Mouse (Mus musculus): ENCODE results near the gene Ren1.
"Not testable (repeated sequence)": the region's sequence is repeated elsewhere in the genome, so short reads cannot be mapped to it uniquely, and the experiment has no call there.

Ren1 gene

DNA sequence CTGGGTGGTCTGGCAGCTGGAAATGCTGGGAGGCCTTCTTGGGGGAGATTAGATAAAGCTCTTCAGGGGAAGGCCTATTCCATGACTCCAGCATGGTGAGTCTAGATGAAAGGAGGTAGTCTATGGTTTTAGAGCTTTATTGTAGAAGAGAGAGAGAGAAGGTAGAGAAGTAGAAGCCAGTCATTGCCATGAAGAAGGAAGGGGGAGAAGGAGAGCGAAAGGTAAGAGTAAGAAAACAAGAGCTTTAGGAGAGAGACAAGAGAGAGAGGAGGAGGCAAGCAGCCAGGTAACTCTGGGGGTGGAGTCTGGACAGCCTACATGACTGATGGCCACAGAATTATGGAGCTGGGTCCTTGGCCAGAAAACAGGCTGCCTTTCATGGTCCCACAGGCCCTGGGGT, at the start of gene Ren1:
Ren1 (plus strand) TSS at position 301 of the 400 bp plus-strand sequence.
- no peak for DNase-seq (ENCODE audit: low spot score in 2 of 2)

- DNase-seq (ENCODE audit: low spot score in 2 of 2): no peak
These were observed 47.8 kb upstream of the Ren1 start for GRCm38 (mm10) chr1:133302540-133302939.

- DNase-seq (ENCODE audit: low spot score in 2 of 2): peak; percentile 55 to 78
These were observed 43.5 kb upstream of the Ren1 start for GRCm38 (mm10) chr1:133306842-133307241.

DNA sequence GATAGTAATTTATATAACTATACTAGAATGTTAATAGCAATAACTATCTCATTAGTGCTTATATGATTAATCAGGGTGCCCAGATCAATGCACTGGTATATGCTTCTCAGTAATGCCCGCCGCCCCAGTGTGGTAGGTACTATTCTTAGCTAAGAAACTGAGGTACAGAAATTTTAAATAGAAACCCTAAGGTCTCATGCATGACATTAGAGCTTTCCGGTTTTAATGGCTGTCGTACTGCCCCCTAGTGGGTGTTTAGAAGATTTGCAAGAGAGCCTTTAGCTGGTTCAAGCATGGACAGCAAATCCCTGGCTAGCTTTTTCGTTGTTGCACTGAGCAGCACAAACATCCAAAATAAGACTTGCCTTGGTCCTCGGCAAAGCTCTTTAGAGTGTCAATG, 43.0 kb upstream of the Ren1 start:
- peak in 1 of 2 experiments; percentile 34 for DNase-seq (ENCODE audit: low spot score in 2 of 2)

GRCm38 (mm10) chr1:133309652-133310267, 40.5 kb upstream of the Ren1 start, which contains the start of gene Golt1a:
Gene Golt1a, plus strand, starts transcription at chr1:133309800.
- no peak for DNase-seq (ENCODE audit: low spot score in 2 of 2)

- no peak for DNase-seq (ENCODE audit: low spot score in 2 of 2)
These were observed 39.1 kb upstream of the Ren1 start for GRCm38 (mm10) chr1:133311240-133311639.

DNA sequence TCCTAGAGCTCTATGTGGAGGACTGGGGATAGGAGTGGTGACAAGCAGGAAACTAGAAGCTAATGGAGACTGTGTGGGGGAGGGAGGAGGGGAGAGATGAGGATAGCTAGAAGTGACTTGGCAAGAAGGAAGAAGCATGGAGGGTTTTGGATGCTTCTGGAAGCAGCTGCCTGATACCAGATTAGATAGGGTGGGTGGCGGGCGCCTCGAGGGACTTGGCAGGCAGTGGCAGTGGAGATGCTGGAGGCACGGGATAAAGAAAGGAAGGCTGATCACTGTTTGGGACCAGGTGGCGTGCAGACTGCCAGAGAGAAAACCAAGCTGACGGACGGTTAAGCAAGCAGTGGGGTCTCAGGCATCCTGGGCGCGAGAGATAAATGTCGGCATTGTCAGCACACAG, 38.4 kb upstream of the Ren1 start:
- peak in 1 of 2 experiments; percentile 34 for DNase-seq (ENCODE audit: low spot score in 2 of 2)

- peak; percentile 29 to 74 for DNase-seq (ENCODE audit: low spot score in 2 of 2)
These were observed 35.9 kb upstream of the Ren1 start for GRCm38 (mm10) chr1:133314364-133314763.

- no peak for DNase-seq (ENCODE audit: low spot score in 2 of 2)
These were observed 34.5 kb upstream of the Ren1 start for GRCm38 (mm10) chr1:133315775-133316174.

GRCm38 (mm10) chr1:133316577-133316976, 33.7 kb upstream of the Ren1 start:
- DNase-seq (ENCODE audit: low spot score in 2 of 2): no peak

DNA sequence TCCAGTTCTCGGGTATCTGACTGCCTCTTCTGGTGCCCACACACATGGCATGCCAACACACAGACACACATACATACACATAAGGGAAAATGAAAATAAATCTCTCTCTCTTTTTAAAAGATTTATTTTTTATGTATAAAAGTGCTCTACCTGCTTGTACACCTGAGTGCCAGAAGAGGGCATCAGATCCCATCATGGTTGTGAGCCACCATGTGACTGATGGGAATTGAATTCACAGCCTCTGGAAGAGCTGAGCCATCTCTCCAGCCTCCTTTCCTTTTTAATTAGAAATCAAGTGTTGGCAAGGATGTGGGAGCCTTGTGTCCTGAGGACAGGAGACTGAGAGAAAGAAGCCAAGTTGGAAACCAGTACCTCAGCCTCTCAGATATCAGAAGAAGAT, 33.2 kb upstream of the Ren1 start:
- DNase-seq (ENCODE audit: low spot score in 2 of 2): no peak

GRCm38 (mm10) chr1:133321267-133321925, 28.9 kb upstream of the Ren1 start, which contains the start of gene Kiss1:
Gene Kiss1, plus strand, starts transcription at chr1:133321875.
- no peak for DNase-seq (ENCODE audit: low spot score in 2 of 2)

DNA sequence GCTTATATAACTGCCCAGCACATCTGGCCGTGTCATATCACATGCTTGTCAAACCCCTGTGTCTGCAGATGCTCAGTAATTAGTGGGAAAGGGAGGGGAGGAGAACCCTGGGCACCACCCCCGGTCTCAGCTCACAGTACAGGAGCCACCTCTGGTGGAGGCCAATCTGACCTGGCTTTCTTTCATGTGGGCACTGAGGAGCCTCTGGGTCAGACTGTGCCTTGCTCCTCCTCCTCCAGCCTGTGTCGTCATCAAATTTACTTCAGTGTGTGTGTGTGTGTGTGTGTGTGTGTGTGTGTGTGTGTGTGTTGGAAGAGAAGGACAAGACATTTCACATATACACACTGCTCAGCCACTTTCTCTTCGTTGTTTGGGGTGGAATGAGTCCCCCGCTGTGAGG, 27.0 kb upstream of the Ren1 start:
- DNase-seq (ENCODE audit: low spot score in 2 of 2): no peak

- no peak for DNase-seq (ENCODE audit: low spot score in 2 of 2)
These were observed 24.4 kb upstream of the Ren1 start for GRCm38 (mm10) chr1:133325951-133326350.

GRCm38 (mm10) chr1:133327094-133327493, 23.2 kb upstream of the Ren1 start:
- no peak for DNase-seq (ENCODE audit: low spot score in 2 of 2)

DNA sequence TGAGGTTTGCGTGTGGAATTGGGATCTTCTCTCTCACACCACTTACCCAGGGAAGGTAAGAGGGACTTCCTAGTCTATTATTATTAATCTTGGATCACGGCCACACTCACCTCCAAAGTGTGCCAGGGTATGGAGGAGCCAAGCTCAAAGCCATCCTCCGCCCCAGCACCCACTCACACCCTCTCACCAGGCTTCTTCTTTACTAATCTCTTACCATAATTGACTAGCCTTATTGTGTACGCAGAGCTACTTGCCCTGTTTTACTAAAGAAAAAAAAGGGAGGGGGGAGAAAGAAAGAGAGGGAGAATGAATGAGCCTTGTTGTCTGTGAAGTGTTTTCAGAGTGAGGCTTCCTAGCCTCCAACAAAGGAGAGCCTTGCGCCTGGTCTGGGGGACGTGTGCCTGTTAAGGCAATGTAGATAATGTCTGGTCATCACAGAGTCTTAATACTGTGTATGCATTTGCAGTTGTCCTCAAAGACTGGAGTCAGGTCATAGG, 22.0 kb upstream of the Ren1 start:
- DNase-seq (ENCODE audit: low spot score in 2 of 2): no peak

DNA sequence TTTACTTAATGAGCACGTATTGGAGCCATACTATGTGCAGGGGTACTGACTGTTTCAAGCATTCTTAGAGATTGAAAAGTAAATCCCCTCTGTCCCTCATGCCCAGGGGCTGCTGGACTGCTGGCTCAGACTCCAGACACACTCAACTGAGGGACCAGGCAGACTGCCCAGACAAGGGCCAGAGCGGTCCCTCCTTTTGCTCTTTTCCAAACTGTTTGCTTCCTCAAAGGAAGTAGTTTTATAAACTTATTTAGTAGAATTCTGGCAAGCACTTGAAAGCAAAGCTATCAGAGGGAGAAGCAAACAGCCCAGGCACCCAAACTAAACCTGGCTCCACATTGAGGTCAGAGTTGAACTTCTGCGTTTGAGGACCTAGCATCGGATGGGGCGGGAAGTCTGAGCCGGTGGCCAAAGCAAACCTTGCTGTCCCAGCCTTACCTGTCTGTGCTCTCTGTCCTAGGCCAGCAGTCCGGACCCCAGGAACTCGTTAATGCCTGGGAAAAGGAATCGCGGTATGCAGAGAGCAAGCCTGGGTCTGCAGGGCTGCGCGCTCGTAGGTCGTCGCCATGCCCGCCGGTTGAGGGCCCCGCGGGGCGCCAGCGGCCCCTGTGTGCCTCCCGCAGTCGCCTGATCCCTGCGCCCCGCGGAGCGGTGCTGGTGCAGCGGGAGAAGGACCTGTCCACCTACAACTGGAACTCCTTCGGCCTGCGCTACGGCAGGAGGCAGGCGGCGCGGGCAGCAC, 21.2 kb upstream of the Ren1 start:
- DNase-seq (ENCODE audit: low spot score in 2 of 2): no peak

DNA sequence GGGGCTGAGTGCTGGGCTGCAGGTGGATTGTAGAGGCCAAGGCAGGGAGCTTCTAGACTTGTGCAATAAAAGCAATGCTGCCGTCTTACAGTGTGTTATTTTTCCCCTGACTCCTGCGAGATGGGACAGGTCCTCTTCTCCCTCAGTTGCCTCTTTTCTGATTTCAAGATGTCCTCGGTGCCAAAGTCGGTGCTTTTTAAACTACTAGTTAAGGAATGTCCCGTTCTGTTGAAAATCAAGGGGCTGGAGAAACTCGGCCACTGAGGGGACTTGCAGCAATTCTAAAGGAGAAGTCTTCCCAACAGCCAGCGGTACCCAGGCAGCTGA, 20.7 kb upstream of the Ren1 start:
- no peak for DNase-seq (ENCODE audit: low spot score in 2 of 2)

- DNase-seq (ENCODE audit: low spot score in 2 of 2): no peak
These were observed 19.2 kb upstream of the Ren1 start for GRCm38 (mm10) chr1:133331142-133331541.

- DNase-seq (ENCODE audit: low spot score in 2 of 2): no peak
These were observed 17.5 kb upstream of the Ren1 start for GRCm38 (mm10) chr1:133332656-133333430.

DNA sequence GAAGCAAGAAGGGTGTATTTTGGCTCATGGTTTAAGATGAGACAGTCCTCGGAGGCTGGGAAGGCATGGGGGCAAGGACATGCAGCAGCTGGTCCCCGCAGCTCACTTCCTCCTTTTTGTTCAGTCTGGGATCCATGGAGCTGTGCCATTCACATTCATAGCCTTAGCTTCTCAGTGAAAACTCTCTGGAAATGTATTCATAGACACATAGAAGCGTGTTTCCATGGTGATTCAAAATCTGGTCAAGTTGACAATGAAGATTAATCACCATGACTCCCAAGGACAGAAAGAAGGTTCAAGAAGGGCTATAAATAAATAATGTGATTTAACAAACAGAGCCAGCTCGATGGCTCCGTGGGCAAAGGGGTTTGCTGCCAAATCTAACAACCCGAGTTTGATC, 16.4 kb upstream of the Ren1 start:
- DNase-seq (ENCODE audit: low spot score in 2 of 2): no peak

DNA sequence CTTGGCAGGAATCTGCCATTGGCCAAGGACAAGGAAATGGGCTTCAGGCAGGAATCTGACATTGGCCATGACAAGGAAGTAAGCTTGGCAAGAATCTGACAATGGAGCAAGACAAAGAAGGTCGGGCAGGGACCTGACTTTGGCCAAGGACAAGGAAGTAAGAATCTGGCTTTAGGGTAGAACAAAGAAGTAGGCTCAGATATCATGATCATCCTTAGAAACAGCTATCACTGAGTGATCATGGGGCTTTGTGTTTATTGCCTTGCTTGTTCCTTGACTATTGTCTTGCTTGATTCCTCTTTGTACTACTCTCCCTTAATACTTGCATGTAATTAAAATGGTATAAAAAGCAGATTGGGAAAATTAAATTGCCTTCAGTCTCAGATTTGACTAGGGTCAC, 9.9 kb upstream of the Ren1 start:
- DNase-seq (ENCODE audit: low spot score in 2 of 2): not testable (repeated sequence)

Data from spleen, postnatal 10 days (tissue).